Mouse (Mus musculus) MEL (cell line): ENCODE results near the gene Ranbp10. TPM values are rescaled to one million over a fixed set of nuclear protein-coding genes. Genes with fewer than 3 reads are reported as not detected.
A peak's percentile ranks its signal among the peaks of the same experiment; 100 is the strongest.

Source experiments
- DNase-seq: peaks from one replicate; pipeline ENCODE4 v3.0.0; 2011; ENCODE audit warnings: low read depth, low spot score
- H3K27ac ChIP-seq: 2 replicates; pipeline ENCODE4 v1.5.1; 2012; ENCODE audit warnings: low read depth, mild to moderate bottlenecking, control low read depth, low read length, moderate library complexity; ENCODE audit not compliant: control insufficient read depth
- H3K27me3 ChIP-seq, 2 experiments: fragments of 150-350 bp in 1 of 2; sonication (generic) in 1 of 2; 2 replicates each; pipeline ENCODE4 v1.6.1; 2012; ENCODE audit warnings: low read length in 2 of 2, mild to moderate bottlenecking in 2 of 2, improper control_type of control experiment in 1 of 2, moderate library complexity in 1 of 2; ENCODE audit not compliant: insufficient read depth in 2 of 2, control insufficient read depth in 1 of 2
- H3K36me3 ChIP-seq, 2 experiments: 2 replicates each; pipeline ENCODE4 v1.6.1; 2012 to 2014; ENCODE audit warnings: low read length in 2 of 2, improper control_type of control experiment in 1 of 2, inconsistent platforms in 1 of 2, mild to moderate bottlenecking in 1 of 2; ENCODE audit not compliant: insufficient read depth in 2 of 2, control insufficient read depth in 1 of 2
- H3K4me1 ChIP-seq, 2 experiments: fragments of 150-350 bp in 1 of 2; sonication (generic) in 1 of 2; 2 replicates each; pipeline ENCODE4 v1.6.1; 2012; ENCODE audit warnings: low read length in 2 of 2, improper control_type of control experiment in 1 of 2, mild to moderate bottlenecking in 1 of 2; ENCODE audit not compliant: insufficient read depth in 2 of 2, control insufficient read depth in 1 of 2
- H3K4me3 ChIP-seq, 2 experiments: fragments of 150-350 bp in 1 of 2; sonication (generic) in 1 of 2; 2 replicates each; pipeline ENCODE4 v1.5.1; 2012; ENCODE audit warnings: low read depth in 2 of 2, low read length in 2 of 2, mild to moderate bottlenecking in 2 of 2, moderate library complexity in 2 of 2, control low read depth in 1 of 2, improper control_type of control experiment in 1 of 2; ENCODE audit not compliant: control insufficient read depth in 1 of 2, insufficient read depth in 1 of 2
- H3K79me2 ChIP-seq: 2 replicates; pipeline ENCODE4 v1.6.1; 2012; ENCODE audit warnings: mild to moderate bottlenecking, low read length, moderate library complexity; ENCODE audit not compliant: control insufficient read depth, poor library complexity, insufficient read depth
- H3K9ac ChIP-seq: 2 replicates; pipeline ENCODE4 v1.6.1; 2012; ENCODE audit warnings: low read depth, mild to moderate bottlenecking, control low read depth, low read length, moderate library complexity; ENCODE audit not compliant: control insufficient read depth, poor library complexity, severe bottlenecking
- H3K9me3 ChIP-seq: fragments of 150-350 bp; sonication (generic); replicated peaks from 2 replicates; pipeline ENCODE4 v1.6.1; 2012; ENCODE audit warnings: mild to moderate bottlenecking, low read length, improper control_type of control experiment, moderate library complexity; ENCODE audit not compliant: insufficient read depth
- BHLHE40 ChIP-seq: IDR thresholded peaks from 2 replicates; pipeline ENCODE4 v1.6.1; 2012; ENCODE audit warnings: low read depth, mild to moderate bottlenecking, inconsistent platforms, low read length, improper control_type of control experiment, borderline replicate concordance
- CTCF ChIP-seq, 3 experiments: IDR thresholded peaks in 2 of 3; conservative IDR thresholded peaks in 1 of 3; 2 replicates each; pipeline ENCODE4 v1.5.1; 2011 to 2012; ENCODE audit warnings: low read length in 3 of 3, low read depth in 2 of 3, mild to moderate bottlenecking in 2 of 3, improper control_type of control experiment in 1 of 3, inconsistent platforms in 1 of 3, mixed read lengths in 1 of 3, moderate library complexity in 1 of 3; ENCODE audit not compliant: control insufficient read depth in 1 of 3, insufficient read depth in 1 of 3, poor library complexity in 1 of 3, severe bottlenecking in 1 of 3
- E2F4 ChIP-seq: IDR thresholded peaks from 2 replicates; pipeline ENCODE4 v1.6.1; 2011; ENCODE audit warnings: low read depth, low read length, improper control_type of control experiment, borderline replicate concordance
- ELF1 ChIP-seq: IDR thresholded peaks from 2 replicates; pipeline ENCODE4 v1.6.1; 2014; ENCODE audit warnings: low read depth, mild to moderate bottlenecking, inconsistent platforms, low read length, improper control_type of control experiment, moderate library complexity
- ETS1 ChIP-seq: IDR thresholded peaks from 2 replicates; pipeline ENCODE4 v1.6.1; 2012; ENCODE audit warnings: low read depth, mild to moderate bottlenecking, inconsistent platforms, low read length, improper control_type of control experiment, moderate library complexity
- GABPA ChIP-seq: IDR thresholded peaks from 2 replicates; pipeline ENCODE4 v1.6.1; 2012; ENCODE audit warnings: low read depth, mild to moderate bottlenecking, inconsistent platforms, low read length, improper control_type of control experiment, moderate library complexity
- GATA1 ChIP-seq: IDR thresholded peaks from 2 replicates; pipeline ENCODE4 v1.6.1; 2011; ENCODE audit warnings: low read depth, low read length, improper control_type of control experiment
- HCFC1 ChIP-seq: IDR thresholded peaks from 2 replicates; pipeline ENCODE4 v1.6.1; 2012; ENCODE audit warnings: low read depth, mild to moderate bottlenecking, inconsistent platforms, low read length, improper control_type of control experiment, moderate library complexity
- JUND ChIP-seq: IDR thresholded peaks from 2 replicates; pipeline ENCODE4 v1.6.1; 2011; ENCODE audit warnings: low read depth, mild to moderate bottlenecking, improper control_type of control experiment, low read length
- KAT2A ChIP-seq: conservative IDR thresholded peaks from 2 replicates; pipeline ENCODE4 v1.6.1; 2012; ENCODE audit warnings: low read depth, low read length, improper control_type of control experiment, inconsistent platforms
- MAFK ChIP-seq: IDR thresholded peaks from 2 replicates; pipeline ENCODE4 v1.6.1; 2011; ENCODE audit warnings: low read depth, mild to moderate bottlenecking, low read length, improper control_type of control experiment, borderline replicate concordance
- MAX ChIP-seq: IDR thresholded peaks from 2 replicates; pipeline ENCODE4 v1.6.1; 2011; ENCODE audit warnings: low read length, improper control_type of control experiment
- MAZ ChIP-seq: IDR thresholded peaks from 2 replicates; pipeline ENCODE4 v1.6.1; 2012; ENCODE audit warnings: low read depth, mild to moderate bottlenecking, inconsistent platforms, low read length, improper control_type of control experiment
- MXI1 ChIP-seq: IDR thresholded peaks from 2 replicates; pipeline ENCODE4 v1.6.1; 2011; ENCODE audit warnings: mild to moderate bottlenecking, low read depth, low read length, improper control_type of control experiment
- MYB ChIP-seq: IDR thresholded peaks from 2 replicates; pipeline ENCODE4 v1.6.1; 2011; ENCODE audit warnings: mild to moderate bottlenecking, low read depth, low read length, improper control_type of control experiment
- NELFE ChIP-seq: IDR thresholded peaks from 2 replicates; pipeline ENCODE4 v1.6.1; 2011; ENCODE audit warnings: low read depth, low read length, improper control_type of control experiment
- NRF1 ChIP-seq: IDR thresholded peaks from 2 replicates; pipeline ENCODE4 v1.6.1; 2014; ENCODE audit warnings: low read depth, mild to moderate bottlenecking, inconsistent platforms, low read length, improper control_type of control experiment, moderate library complexity; ENCODE audit not compliant: poor library complexity, insufficient read depth, severe bottlenecking
- POLR2AphosphoS2 ChIP-seq: IDR thresholded peaks from 2 replicates; pipeline ENCODE4 v1.6.1; 2011; ENCODE audit warnings: low read length, improper control_type of control experiment
- RAD21 ChIP-seq: IDR thresholded peaks from 2 replicates; pipeline ENCODE4 v1.6.1; 2011; ENCODE audit warnings: mild to moderate bottlenecking, low read depth, low read length, improper control_type of control experiment
- SIN3A ChIP-seq: IDR thresholded peaks from 2 replicates; pipeline ENCODE4 v1.6.1; 2012; ENCODE audit warnings: low read length, improper control_type of control experiment, inconsistent platforms
- SMC3 ChIP-seq: IDR thresholded peaks from 2 replicates; pipeline ENCODE4 v1.6.1; 2011; ENCODE audit warnings: low read depth, low read length, improper control_type of control experiment
- TAL1 ChIP-seq: IDR thresholded peaks from 2 replicates; pipeline ENCODE4 v1.6.1; 2012; ENCODE audit warnings: mild to moderate bottlenecking, inconsistent platforms, low read length, moderate library complexity, mixed read lengths
- TBP ChIP-seq: IDR thresholded peaks from 2 replicates; pipeline ENCODE4 v1.8.0; 2011; ENCODE audit warnings: low read depth, low read length, improper control_type of control experiment
- TCF12 ChIP-seq: IDR thresholded peaks from 2 replicates; pipeline ENCODE4 v1.6.1; 2014; ENCODE audit warnings: low read depth, mild to moderate bottlenecking, inconsistent platforms, low read length, improper control_type of control experiment, moderate library complexity
- UBTF ChIP-seq: IDR thresholded peaks from 2 replicates; pipeline ENCODE4 v1.6.1; 2012; ENCODE audit warnings: low read depth, mild to moderate bottlenecking, inconsistent platforms, low read length, improper control_type of control experiment, moderate library complexity, borderline replicate concordance; ENCODE audit not compliant: insufficient read depth
- USF2 ChIP-seq, 2 experiments: IDR thresholded peaks; 2 replicates each; pipeline ENCODE4 v1.6.1; 2011 to 2012; ENCODE audit warnings: improper control_type of control experiment in 2 of 2, low read length in 2 of 2, borderline replicate concordance in 1 of 2, inconsistent platforms in 1 of 2, low read depth in 1 of 2, mild to moderate bottlenecking in 1 of 2; ENCODE audit not compliant: insufficient read depth in 1 of 2
- ZNF384 ChIP-seq: IDR thresholded peaks from 2 replicates; pipeline ENCODE4 v1.6.1; 2012; ENCODE audit warnings: low read depth, mild to moderate bottlenecking, inconsistent platforms, low read length, improper control_type of control experiment
- polyA plus RNA-seq, 2 experiments: library from polyadenylated mRNA; stranded (reverse) in 1 of 2; unstranded in 1 of 2; fragments of >175 nt in 1 of 2; fragments of >200 nt in 1 of 2; gene quantifications; 2 replicates each; pipeline versions ENCODE4 v1.2.1 to v1.2.4; 2012; ENCODE audit warnings: low replicate concordance in 2 of 2, low read depth in 1 of 2; ENCODE audit not compliant: insufficient read length in 2 of 2, insufficient read depth in 1 of 2, missing spikeins in 1 of 2
- total RNA-seq: library from RNA; depleted of rRNA; stranded (reverse); fragments of 300-350 nt; gene quantifications from 2 replicates; pipeline ENCODE4 v1.2.3, GENCODE M21; 2012

The Ranbp10 gene
- total and polyA plus RNA-seq, 3 experiments: 7.4 to 22.1 TPM; not detected in 1

DNA sequence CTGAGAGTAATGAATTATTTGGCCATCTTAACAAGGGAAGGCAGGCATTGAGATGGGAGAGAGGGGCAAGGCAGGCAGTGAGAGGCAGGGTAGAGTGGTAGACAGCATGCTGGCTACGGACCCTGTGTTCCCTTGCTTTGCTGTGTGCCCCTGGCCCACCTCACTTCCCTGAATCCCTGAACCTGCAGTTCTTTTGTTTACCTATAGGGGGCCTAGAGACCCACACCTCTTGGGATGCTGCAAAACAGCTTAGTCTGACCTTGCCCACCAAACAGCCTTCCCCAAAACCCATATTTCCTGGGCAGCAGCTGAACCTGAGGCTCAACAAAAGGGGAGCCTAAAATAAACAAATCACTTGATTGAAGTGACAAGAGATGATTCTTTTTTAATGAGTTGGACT, 56.5 kb downstream of the Ranbp10 start:
- Histone ChIP-seq H3K4me3 (no peak overlapping the region), H3K27me3 (no peaks in the 10 kb centered on the region), H3K9me3 (no peaks in the 10 kb centered on the region), H3K27ac (no peak overlapping the region), H3K9ac (no peak overlapping the region), H3K79me2 (no peaks in the 10 kb centered on the region), H3K4me1 (no peaks in the 10 kb centered on the region), H3K36me3 (no peaks in the 10 kb centered on the region)
- peak; percentile 42 for DNase-seq
- TF ChIP-seq TBP: no peak
- no peak for TF ChIP-seq HCFC1
- peak; percentile 14 for TF ChIP-seq RAD21
- TF ChIP-seq SMC3: peak; percentile 33; the same call in 1 of the 2 replicates
- no peak for TF ChIP-seq KAT2A
- TF ChIP-seq SIN3A: no peak
- no peak for TF ChIP-seq E2F4
- TF ChIP-seq ELF1: no peak
- TF ChIP-seq MYB: no peak
- TF ChIP-seq NELFE: no peak
- TF ChIP-seq TCF12: no peak
- TF ChIP-seq BHLHE40: no peak
- TF ChIP-seq MAX: no peak
- TF ChIP-seq JUND: no peak
- peak; percentile 39 to 85 (median 57) for TF ChIP-seq CTCF (IDR thresholded peaks at IDR 0.05 in 2 of 3, conservative IDR thresholded peaks at IDR 0.05 in 1 of 3; ENCODE audit: control insufficient read depth in 1 of 3, insufficient read depth in 1 of 3, low read depth in 2 of 3, low read length in 3 of 3, poor library complexity in 1 of 3, severe bottlenecking in 1 of 3)
- TF ChIP-seq UBTF: no peak
- TF ChIP-seq MAFK: no peak
- TF ChIP-seq MXI1: no peak

DNA sequence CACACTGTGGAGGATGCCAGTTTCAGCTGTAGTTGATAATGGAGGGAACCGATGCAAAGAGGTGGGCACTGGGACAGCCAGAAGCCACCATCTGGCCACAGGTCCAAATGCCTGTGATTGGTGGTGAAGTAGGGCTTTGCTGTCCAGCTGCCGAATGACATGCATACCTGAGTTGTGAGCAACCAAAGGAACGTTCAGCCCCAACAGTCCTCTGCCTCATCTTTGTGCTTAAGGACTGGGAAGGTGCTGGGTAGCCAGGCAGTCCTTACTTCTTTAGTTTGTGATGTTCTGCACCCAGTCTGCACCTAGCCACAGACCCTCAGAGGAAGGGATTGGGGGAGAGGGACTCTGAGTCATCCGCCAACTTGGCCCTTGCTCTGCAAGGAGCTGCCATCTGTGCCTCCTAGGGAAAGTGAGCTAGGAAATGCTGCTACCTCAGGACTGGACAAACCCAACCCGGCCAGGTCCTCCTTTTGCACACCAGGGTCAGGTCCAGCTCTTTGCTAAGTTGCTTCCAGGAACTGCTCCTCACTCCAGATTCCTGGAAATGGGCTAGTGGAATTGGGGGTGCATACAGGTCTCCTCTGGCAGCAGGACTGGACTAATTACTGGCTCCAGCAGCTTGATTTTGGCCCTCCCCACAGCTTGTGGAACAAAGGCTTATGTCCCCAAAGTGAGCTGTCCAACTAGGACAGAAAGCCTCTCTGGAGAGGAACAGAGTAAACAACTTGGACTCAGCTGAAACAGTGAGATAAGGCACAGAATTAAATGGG, 58.5 kb downstream of the Ranbp10 start:
- no peak overlapping the region for H3K9ac ChIP-seq
- no peaks in the 10 kb centered on the region for H3K79me2 ChIP-seq
- H3K36me3 ChIP-seq: no peaks in the 10 kb centered on the region
- H3K27me3 ChIP-seq: no peaks in the 10 kb centered on the region
- no peaks in the 10 kb centered on the region for H3K9me3 ChIP-seq
- no peak for TF ChIP-seq GABPA
- TF ChIP-seq ZNF384: no peak
- no peak for TF ChIP-seq JUND
- TF ChIP-seq USF2 (IDR thresholded peaks at IDR 0.05; ENCODE audit: borderline replicate concordance in 1 of 2, insufficient read depth in 1 of 2, low read depth in 1 of 2, low read length in 2 of 2): no peak
- no peak for TF ChIP-seq SMC3
- no peak for TF ChIP-seq TAL1
- TF ChIP-seq ELF1: no peak
- no peak for TF ChIP-seq NRF1
- TF ChIP-seq MAX: no peak
- no peak for TF ChIP-seq E2F4
- TF ChIP-seq MAZ: no peak
- TF ChIP-seq ETS1: no peak
- TF ChIP-seq BHLHE40: no peak
- no peak for TF ChIP-seq GATA1
- TF ChIP-seq POLR2AphosphoS2: no peak
- no peak for TF ChIP-seq MXI1
- DNase-seq: no peak
- no peak overlapping the region for H3K4me3 ChIP-seq
- H3K4me1 ChIP-seq: no peaks in the 10 kb centered on the region
- no peak overlapping the region for H3K27ac ChIP-seq
